ENCODE assay signal across 23 mouse cellular contexts in genomic region chr10:95148641-95149040, GRCm38 (mm10).
"Had no signal": no experiment of that assay in that cellular context is flagged by ENCODE, and none has a peak within 500 bp of the region (broad histone marks: within the 10 kb centered on the region; RNA-seq: fewer than 3 reads in every experiment).

No protein-coding gene starts in this region.

- H3K36me3 ChIP-seq: heart, embryonic 10.5 days; heart, embryonic 12.5 days; hindbrain, embryonic 13.5 days; hindbrain, embryonic 15.5 days; kidney, embryonic 15.5 days; limb, embryonic 13.5 days; limb, embryonic 15.5 days had no signal

- H3K27ac ChIP-seq: heart, embryonic 10.5 days; hindbrain, embryonic 13.5 days; hindbrain, embryonic 15.5 days; hindbrain, postnatal 0 days; kidney, embryonic 15.5 days; kidney, postnatal 0 days; limb, embryonic 13.5 days; limb, embryonic 15.5 days had no signal

- H3K27me3 ChIP-seq: heart, embryonic 12.5 days; hindbrain, embryonic 13.5 days; hindbrain, embryonic 15.5 days; kidney, embryonic 15.5 days; limb, embryonic 15.5 days had no signal

- H3K9ac ChIP-seq: forebrain, postnatal 0 days; heart, embryonic 12.5 days; hindbrain, embryonic 13.5 days; hindbrain, embryonic 15.5 days; kidney, embryonic 15.5 days; limb, embryonic 13.5 days; limb, embryonic 15.5 days had no signal

- H3K4me2 ChIP-seq: heart, embryonic 12.5 days; hindbrain, embryonic 13.5 days; hindbrain, embryonic 15.5 days; kidney, embryonic 15.5 days; limb, embryonic 13.5 days; limb, embryonic 15.5 days had no signal

- ATAC-seq: forebrain, postnatal 0 days; hindbrain, postnatal 0 days; intestine, embryonic 16.5 days had no signal

- H3K4me3 ChIP-seq: heart, embryonic 10.5 days; heart, embryonic 12.5 days; hindbrain, embryonic 13.5 days; hindbrain, embryonic 15.5 days; kidney, embryonic 15.5 days; limb, embryonic 13.5 days; limb, embryonic 15.5 days had no signal

- DNase-seq: forebrain, postnatal 0 days; gastrocnemius, postnatal 14 days; gastrocnemius, postnatal 36 days; heart, adult 18-20 months; heart, postnatal 10 days; kidney, adult 11 months; kidney, adult 2 months; kidney, adult 9 months; kidney, postnatal 14 days; kidney, postnatal 36 days; layer of hippocampus, adult 9-11 months; layer of hippocampus, postnatal 36 days; left cerebral cortex, postnatal 4 days had no signal

- H3K9me3 ChIP-seq: heart, embryonic 10.5 days; heart, embryonic 12.5 days; hindbrain, embryonic 13.5 days; hindbrain, embryonic 15.5 days; kidney, embryonic 15.5 days; limb, embryonic 13.5 days; limb, embryonic 15.5 days had no signal
